Mouse (Mus musculus) left cerebral cortex, adult 8-10 months (tissue): ENCODE measurements at regions not wholly inside any gene's neighbourhood (a gene's known extent, or its start where the extent isn't known, plus 50 kb on each side); places are given as distances from the start of the nearest gene placed in this dataset.
"Not testable (repeated sequence)": the region's sequence is repeated elsewhere in the genome, so short reads cannot be mapped to it uniquely, and the experiment has no call there.

Experiments
- DNase-seq, 2 experiments: peaks; one replicate each; pipeline ENCODE4 v3.0.0; 2022; ENCODE audit warnings: low spot score in 2 of 2

DNA sequence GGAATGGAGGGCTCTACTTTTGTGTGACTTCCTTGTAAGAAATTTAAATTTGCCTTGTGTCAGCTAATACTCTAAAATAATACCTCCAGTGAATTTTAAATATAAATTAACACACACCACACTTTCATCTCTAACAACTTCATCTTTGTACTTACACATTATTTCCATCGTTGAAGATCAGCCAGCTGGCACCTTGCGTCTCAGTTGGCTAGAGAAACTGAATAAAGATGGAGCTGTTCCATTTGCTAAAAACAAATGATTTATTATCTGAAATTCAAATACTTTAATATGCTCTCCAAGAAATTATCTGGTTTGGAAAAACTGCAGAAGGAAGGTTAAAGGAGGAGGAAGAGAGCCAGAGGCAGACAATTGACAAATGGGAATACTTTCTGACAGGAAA, 122.0 kb upstream of the Gm11096 start:
- peak in 1 of 2 experiments; percentile 15 for DNase-seq

DNA sequence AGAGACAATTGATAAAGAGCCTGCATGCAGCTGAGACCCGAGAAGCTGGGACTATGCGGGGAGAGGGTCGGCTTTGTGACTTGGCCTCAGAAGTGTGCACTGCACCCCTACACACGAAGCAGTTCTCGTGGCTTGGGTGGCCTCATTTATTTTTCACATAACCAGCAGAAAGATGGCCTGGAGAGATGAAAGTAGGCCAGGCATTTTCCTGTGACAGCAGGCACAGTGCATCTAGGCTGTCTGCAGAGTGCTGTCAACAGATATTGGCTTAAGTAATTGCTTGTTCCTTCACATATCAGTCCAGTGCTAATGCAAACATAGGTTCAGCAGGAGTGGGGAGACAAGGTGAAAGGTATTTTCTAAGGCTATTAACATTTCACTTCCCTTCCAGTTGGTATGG, 124.9 kb upstream of the Gm11096 start:
- DNase-seq: no peak

DNA sequence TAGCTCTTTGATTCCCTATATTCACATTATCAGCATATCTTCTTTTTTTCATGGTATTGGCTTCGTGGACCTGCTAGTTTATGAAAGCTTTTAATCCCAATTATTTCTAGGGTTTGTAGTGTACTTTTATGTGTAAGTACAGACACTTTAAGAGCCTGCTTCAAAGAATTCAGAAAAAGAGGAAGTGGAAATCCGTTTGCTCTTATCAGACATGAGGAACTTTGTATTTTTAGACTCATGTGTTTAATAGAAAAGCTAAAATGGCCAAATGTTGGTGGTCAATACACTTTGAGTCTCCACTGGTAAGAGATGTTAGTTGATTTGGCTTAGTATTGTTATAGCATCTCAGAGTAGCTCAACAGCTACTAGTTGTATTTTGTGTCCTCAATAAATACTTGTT, 135.7 kb upstream of the Gm11096 start:
- no peak for DNase-seq

DNA sequence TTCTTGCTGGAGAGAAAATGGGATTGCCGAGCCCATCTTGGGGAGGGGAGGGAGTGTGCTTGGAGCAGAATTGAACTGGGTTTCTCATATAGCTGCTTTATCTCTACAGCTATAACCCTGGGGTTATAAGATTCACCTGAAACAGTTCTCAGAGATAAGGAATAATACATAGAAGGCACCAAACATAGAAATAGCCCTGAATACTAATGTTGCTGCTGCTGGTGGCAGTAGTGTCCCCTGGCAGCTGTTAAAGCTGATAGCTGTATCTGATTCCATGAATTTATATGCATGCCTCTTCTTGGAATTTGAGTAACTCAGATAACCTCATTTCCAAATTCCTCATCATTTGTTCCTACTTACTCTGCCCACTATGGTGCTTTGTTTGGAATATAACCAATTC, 137.0 kb upstream of the Gm11096 start:
- DNase-seq: no peak

DNA sequence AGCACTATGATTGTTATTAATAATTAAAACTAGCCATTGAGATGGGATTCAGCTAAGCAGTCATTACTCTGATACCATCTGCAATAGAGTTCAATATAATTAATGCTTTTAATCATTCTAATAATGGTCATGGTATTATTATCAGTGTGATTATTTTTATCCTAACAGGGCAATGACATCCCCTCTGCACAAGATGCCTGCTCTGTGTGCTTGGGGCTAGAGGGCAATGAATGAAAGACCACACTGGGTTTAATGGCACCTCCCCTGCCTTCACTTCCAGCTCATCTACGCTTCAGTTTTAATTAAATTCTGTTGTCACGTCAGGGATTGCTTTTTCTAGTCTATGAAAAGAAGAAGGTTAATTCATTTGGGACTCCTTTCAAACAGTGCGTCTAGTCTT, 139.1 kb upstream of the Gm11096 start:
- DNase-seq: no peak

DNA sequence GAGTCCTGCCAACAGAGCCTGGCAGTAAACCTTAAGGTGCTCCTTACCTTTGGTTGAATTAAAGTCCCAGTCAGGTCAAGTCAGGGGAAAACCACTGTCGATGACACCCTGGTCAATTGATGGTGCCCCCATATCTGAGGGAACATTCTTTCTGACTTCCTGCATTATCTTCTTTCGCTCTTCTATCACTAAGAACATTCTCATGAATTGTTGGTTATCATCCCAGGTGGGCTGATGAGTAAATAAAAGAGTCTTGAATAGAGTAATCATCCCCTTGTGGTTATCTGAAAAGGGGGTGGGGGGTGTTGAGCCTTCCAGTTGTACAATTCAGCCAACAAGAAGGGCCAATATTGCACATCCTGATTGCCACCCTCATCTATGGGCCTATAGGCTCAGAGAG, 149.7 kb upstream of the Gm11096 start:
- no peak for DNase-seq

DNA sequence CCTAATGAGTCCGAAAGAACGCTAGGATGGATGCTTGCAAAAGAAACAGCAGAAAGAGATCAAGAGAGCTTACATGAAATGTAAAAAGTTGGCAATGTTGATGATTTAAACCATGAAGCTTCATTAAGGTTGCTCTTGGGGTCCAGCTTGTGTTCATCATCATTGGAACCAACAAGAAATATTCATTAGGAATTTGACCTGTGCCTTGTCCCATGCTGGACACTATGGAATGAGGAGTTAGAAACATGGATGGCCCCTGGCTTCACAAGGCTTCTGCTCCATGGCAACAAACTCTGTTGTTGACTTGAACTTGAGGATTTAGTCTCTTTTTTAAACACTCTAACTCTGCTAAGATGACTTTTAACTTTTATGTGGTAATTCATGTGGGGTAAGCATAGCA, 159.0 kb upstream of the Gm11096 start:
- no peak for DNase-seq

DNA sequence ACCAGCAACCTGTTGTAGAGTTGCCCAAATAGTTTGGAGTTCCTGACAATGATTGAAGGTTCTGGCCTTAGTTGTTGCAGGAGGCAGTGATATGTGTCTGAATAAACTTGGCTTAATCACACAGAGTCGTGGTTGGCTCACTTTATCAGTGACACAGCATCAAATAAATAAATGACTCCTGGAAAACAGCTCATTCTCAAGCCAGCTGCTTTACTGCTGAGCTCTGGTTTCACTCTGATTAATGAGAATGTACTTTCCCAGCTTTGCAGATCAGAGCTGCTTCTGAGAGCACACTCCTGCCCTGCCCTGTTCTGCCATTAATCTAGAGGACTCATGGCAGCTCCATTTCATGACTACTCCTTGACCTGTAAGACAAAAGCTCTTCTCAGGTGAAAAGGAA, 171.3 kb upstream of the Gm11096 start:
- no peak for DNase-seq

DNA sequence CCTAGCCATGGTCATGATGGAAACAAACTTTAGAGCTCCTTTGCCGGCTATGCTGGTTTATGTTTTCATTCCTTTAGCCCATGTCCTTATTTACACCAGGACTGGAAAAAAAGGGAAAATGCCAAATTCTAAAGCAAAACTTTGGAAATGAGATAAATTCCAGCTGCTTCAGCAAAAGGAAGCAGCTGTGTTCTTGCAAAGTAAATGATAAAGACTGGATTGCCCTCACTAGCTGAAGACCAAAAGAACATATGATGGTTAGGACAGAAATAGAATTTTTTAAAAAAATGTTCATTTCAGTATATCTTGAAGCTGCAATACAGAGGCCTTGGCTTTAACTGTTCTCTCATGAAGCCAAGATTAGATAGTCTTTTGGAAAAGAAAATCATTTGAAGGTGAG, 179.6 kb upstream of the Gm11096 start:
- DNase-seq: no peak

DNA sequence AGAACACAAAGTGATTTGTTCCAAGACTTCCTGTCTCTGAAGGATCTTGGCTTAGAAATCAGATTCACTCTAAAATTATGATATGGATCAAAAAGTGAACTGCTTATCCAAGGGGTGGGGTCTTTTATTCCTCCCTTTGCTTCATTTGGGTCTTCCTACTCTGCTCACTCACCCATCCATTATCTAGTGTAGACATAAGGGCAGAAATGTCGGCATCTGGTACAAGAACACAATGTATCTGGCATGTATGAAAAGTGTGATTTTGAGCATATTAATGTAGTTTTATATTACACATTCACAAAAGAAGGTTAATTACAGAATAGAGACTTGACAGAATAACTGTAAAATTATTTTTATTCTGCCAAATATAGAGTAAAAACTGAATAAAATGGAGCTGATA, 181.5 kb upstream of the Gm11096 start:
- no peak for DNase-seq

DNA sequence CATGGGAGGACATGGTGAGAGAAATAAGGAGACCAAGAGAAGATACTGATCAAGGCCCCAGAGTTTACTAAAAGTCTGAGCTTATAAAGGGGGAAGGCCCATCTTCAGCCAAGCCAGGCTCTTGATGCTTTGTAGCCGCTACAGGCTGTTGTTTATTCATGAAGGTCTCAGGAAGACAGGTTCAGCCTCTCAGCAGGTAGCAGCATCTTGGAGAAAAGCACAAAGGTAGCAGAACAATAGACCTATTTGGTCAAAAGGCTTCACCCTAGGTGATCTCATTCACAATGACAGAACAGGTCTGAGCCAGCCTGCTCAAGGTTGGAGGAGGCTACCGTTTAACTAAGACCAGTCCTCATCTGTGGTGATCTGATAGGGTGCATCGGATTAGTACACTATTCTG, 185.5 kb upstream of the Gm11096 start:
- no peak for DNase-seq

DNA sequence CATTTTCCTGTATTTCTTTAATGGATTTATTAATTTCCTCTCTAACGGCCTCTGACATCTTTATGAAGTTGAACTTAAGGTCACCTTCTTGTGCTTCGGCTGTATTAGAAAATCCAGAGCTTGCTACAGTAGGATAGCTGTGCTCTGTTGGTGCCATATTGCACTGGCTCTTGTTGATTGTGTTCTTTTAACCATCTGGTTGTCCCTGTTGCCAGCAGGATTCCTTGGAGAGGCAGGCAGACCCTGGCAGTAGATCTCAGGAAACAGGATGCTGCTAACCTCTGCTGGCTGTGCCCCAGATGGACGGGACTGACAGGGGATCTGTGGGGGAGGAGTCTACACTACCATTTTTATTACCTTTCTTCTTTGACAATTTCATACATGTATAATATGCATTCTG, 185.9 kb upstream of the Thumpd2 start:
- no peak for DNase-seq

DNA sequence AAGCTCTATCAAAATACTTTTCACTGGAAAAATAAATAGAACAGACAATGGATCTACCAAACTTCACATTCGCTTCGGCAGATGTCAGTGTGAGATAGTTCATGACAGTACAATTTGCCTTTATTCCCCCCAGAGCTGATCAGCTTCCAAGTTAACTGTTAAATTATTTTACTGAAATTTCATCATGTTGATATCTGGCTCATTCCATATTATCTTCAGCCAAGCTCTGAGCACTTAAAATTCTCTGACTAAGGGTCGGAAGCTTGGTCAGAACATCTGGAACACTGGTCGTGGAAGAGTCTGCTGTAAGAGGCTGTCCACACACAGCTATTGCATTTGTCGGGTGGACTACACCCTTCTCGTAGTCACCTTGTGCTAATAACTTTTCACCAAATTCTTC, 181.3 kb upstream of the Thumpd2 start:
- DNase-seq: no peak

DNA sequence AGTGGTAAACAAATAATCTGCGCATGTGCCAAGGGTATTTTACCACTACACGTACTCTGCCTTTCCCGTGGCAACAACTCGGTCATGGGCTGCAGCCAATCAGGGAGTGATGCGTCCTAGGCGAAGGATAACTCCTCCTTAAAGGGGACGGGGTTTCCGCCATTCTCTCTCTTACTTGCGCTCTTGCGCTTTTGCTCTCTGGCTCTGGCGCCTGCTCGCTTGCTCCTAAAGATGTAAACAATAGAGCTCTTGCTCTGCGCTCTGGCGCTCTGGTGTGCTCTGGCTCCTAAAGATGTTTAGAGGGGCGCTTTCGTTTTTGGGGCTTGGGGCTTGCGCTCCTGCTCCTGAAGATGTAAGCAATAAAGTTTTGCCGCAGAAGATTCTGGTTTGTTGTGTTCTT, 166.9 kb upstream of the Thumpd2 start:
- DNase-seq: not testable (repeated sequence)

DNA sequence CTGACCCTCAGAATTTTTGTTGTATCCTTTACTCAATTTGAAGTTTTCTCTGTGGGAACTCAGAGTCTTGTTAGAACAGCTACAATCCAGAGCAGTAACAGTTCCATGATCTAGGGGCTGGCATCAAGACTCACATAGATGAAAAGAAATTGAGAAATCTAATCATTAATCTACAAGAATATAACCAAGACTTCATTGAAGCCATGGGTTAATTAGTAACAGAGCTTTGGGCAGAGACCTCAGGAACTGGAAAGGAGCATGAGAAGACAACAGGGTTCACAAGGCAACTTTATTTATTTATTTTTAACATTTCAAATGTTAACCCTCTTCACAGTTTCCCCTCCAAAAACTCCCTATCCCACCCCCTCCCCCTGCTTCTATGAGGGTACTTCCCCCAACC, 160.4 kb upstream of the Thumpd2 start:
- no peak for DNase-seq

DNA sequence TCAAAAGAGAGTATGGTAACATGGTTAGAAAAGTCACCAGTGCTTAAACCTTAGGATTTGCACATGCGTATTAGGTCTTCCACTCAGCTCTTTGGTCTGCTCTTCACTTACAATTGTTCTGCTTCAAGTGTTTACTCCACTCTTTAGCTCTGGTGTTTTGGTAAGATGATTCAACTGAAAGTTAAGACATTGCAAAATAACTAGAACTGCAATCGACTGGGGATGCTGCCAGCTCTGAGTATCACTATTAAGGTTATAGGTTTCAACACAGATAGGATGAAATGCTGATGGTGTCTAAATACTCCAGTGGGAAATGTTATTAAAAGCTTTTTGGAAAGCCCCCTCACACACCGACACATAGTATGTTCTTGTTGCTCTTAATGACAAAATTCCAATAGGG, 156.6 kb upstream of the Thumpd2 start:
- DNase-seq: no peak

DNA sequence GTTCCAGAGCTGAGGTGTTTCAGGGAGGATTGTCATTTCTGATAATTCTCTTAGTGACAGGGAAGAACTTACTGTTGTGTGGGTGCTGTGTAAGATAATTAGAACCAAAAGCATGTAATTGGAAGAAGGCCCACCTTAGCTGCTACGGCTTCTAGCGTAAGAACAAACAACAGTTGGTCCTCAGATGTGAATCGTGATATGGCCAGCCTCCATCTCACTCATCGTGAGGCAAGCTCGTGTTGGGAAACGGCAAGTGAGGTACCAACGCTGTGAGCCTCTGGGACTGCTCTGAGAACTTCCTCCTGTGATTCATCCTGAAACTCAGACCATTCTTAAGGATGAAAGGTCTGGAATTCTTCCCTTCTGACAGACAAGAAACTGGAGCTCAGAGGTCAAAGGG, 150.0 kb upstream of the Thumpd2 start:
- DNase-seq: peak in 1 of 2 experiments; percentile 35

DNA sequence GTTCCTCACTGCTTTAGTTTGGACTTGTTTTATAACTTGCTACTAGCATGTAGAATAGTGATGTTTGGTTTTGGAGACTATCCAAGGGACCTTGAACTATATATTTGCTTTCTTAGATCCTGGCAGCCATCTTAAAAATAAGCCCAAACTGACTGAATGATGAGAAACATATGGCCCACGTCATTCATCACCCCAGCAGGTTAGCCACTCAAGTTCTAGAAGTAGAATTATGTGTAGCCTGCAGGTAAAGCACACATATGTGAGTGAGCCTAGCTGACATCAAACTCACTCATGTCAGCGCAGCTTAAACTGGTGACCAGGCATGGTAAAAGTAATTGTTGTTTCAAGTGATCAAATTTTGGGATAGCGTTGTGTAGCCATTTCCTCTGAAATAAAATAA, 147.2 kb upstream of the Thumpd2 start:
- DNase-seq: no peak

DNA sequence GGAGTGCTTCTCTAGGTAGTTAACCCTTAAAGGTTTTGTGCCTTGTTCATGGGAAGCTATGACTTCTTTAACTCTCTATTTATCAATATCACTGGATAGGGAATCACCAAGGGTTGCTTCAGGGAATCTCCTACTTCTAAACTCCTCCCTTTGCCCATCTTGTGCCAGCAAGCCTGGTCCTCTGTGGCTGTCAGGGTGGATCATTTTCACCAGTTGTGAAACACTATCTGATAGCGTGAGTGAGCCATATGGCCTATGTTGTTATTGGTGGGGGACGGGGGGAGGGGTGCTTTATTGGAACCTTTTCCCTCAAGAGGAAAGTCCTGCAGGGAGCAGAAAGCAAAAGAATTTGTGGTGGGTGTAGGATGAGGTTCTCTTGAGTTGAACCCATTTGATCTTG, 145.5 kb upstream of the Thumpd2 start:
- no peak for DNase-seq

DNA sequence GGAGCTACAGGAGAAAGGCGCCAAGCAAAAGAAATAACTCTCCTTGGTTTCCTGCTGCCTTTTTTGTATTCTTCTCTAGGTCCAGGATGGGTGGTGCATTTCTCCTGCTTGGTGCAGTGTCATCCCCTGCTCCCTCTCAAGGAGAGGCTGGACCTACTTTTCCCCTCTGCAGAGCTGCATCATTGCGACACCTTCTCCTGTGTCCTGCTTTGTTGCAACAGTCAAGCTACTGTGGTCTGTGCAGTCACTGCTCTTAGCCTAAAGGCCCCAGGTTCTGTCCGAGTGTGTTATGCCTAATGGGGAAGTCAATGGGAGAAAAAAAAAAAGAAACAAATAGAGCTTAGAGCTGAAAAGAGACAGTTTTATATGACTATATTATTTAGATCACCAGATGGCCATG, 144.4 kb upstream of the Thumpd2 start:
- no peak for DNase-seq

DNA sequence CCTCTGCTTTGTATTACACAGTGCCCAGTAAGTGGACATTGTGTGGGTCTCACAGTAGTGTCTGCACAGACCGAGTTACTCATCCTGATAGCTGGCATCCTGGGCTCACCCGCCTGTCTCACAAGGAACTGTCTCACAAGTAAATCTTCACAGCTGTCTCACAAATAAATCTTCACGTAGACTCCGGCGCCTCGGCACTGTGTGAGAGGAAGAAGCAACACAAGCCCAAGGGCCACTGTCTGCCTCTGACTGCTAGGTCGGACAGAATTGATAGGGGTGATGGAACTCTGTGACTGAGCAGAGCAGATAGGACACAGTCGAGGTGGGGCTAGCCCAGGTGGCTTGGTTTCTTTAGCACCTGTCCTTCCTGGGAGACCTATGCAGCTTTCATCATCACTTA, 136.2 kb upstream of the Thumpd2 start:
- no peak for DNase-seq

DNA sequence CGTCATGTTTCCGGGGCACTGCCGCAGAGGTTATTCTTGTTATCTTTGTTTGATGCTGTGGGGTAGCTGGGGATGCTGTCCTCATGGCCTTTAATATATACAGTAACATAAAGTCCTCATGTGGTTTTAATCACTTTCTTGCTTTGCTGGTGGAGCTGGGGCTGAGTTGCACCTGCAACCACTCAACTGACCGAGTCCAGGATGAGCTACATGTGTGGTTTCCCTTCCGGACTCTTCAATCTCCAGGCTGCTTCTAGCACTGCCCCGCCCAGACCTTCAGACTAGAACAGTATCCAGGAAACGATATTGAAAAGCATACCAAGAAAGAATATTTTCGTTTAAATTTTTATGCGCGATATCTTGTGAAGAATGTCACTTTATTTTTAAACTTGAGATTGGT, 129.1 kb upstream of the Thumpd2 start:
- DNase-seq: no peak

DNA sequence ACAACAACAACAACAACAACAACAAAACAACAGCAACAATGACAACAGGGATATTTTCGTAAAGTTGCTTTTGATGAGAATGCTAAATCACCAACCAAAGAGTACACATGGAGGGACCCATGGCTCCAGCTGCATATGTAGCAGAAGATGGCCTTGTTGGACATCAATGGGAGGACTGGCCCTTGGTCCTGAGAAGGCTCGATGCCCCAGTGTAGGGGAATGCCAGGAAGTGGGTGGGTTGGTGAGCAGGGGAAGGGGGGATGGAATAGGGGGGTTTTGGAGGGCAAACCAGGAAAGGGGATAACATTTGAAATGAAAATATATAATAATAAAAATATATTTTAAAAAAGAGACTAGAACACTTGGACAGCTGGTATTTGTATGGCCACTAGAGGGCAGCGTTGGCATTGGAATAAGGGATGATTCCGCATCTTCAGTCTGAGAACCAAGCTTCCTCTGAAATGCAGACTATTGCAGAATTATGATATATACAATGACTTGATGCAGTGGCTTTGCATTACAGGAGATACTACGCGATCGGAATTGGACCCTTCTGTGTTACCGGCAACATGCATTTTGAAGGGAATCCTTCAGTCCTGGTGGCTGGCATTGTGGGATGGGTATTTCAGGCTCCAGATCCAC, 128.5 kb upstream of the Thumpd2 start:
- peak; percentile 22 to 39 for DNase-seq

DNA sequence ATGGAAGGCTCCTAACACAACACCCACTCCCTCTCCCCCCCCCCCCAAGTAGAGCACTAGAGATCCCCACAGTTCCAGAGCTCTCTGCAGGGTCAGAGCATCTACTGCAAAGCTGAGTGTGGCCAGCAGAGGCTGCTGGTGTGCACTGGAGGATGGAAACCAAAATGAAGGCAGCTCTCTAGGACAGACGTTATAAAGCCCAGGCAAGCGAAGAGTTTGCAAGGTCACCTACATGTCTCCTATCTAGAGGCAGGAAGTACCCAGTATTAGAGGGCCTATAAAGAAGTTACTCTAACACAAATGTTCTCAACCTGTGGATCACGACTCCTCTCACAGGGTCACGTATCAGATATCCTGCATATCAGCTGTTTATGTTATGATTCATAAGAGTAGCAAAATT, 125.1 kb upstream of the Thumpd2 start:
- DNase-seq: peak in 1 of 2 experiments; percentile 26
